Mouse (Mus musculus): Measurements from ENCODE around the gene Gpr18.

DNA sequence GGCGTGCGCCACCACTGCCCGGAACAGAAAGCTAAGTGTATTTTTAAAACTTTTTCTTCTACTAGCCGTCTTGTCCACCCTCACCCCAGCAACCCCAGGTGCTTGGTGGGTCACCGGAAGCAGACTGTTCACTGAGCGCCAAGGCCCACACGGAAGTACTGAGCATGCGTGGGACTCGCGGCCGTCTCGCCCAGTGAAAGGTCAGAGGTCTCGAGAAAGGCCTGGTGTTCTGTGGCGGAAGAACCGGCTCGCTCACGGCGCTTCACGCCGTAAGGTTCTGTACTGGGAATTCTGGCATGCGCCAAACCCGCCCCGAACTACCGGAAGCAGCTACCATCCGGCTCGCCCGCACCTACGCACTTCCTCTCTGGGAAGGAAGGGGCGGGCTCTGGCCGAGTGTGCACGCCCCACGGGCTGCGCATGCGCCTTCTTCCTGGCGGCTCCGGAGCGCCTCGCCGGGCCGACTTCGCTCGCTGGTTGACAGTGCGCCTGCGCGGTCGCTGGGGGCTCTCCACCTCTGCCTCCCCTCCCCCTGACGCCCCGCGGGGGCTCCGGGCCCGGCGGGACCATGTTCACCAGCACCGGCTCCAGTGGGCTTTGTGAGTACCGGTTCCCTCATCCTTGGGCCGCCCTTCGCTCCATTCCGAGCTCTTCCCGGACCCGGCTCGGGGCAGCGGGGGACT is 37.3 kb downstream of the Gpr18 start, which contains the start of gene Ubac2:
- no peak for TF ChIP-seq GATA1 (IDR thresholded peaks at IDR 0.05; ENCODE audit: low read length)
- no peak for TF ChIP-seq TAL1 (IDR thresholded peaks at IDR 0.05; ENCODE audit: low read length)
